Mouse (Mus musculus): ENCODE data around the gene Atf5. TPM values are rescaled to one million over a fixed set of nuclear protein-coding genes. Genes with fewer than 3 reads are reported as not detected.

Atf5 gene
- polyA plus RNA-seq (2017; shearing (Covaris generic)): 0.42 TPM

DNA sequence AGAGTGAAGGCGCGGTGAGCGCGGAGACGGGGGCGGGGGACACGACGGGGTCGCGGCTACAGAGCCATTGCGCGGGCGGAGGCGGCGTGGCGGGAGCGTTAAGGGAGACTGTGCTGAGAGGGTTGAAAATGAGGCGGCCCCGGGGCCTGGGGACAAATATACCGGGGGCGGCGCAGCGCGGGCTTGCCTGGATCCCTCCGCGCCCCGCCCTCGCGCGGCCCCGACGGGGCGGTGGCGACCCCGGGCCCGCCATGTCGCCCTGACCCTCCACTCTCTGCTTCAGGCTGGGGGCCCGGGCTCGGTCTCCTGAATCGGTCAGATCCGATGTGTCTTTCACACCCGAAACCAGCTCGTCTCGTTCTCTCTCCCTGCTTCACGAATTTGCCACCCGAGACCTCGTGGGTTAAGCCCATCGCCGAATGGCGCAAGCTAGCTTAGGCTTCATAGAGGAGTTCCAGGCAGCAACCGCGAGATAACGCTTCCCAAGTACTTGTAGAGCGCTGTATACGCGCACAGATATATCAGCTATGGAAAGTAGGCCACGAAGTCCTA lies at the start of gene Atf5:
Atf5 (minus strand) TSS at position 189 of the 552 bp plus-strand sequence.

DNA sequence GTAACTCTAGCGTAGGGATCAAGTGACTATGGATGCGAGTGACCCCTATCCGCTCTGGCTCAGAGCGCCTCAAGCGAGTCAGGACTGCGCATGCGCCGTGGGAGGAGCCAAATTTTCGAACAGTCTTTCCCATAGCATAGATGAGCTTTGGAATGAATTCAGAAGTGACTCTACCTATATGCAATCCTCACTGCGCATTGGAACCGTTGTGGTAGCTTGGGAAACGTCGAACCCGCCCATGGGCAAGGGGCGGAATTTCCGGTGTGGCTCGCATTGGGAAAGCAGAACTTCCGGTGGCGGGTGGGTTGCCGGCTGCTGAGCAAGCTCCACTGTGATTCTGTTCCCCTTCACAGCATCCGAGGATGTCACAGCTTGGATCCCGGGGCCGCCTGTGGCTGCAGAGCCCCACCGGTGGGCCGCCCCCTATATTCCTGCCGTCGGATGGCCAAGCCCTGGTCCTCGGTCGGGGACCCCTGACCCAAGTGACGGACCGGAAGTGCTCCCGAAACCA lies 40.6 kb upstream of the Atf5 start, which contains the start of gene Pnkp:
Pnkp (plus strand) TSS at position 98 of the 511 bp plus-strand sequence.

DNA sequence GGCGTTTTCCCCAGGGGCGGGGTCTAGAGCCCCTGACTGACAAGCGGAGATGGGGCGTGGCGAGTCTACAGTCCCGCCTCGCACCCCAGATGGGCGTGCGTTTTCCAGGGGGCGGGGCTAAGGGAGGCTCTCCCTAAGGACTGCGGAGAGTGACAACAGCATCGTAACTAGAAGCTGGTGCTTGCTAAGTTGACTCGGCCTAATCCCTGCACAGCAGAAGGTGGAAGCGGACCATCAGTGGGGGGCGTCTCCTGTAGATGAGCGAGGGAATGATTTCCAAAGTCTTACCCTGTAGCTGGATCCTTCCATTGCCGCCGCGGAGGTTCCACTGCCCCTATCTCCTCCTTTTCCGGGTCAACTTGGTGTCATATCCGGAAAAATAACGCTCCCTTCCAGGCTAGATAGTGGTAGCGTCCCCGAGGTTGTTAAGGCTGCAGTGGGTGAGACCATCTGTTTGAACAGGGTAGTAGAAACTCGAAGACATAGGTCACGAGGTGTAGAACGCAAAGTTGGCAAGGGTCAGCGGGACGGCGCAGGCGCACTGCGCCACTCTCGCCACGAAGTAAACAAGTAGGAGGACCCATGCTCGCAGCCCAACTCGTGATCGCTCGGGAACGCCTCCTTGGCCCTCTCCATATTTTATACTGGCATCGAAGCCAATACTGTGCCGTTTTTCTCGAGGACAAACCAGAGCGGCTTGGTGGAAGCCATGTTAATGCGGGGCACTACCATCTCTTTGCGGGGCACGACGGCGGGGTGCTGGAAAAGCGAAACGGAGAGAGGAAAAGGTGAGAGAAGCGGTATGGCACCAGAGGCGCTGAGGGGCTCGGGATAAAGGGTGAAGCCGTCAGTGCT lies 32.3 kb upstream of the Atf5 start, which contains the start of the genes Akt1s1 and Tbc1d17:
Akt1s1 (plus strand) TSS at position 431 of the 855 bp plus-strand sequence.
Tbc1d17 (minus strand) TSS at position 519 of the 855 bp plus-strand sequence.

DNA sequence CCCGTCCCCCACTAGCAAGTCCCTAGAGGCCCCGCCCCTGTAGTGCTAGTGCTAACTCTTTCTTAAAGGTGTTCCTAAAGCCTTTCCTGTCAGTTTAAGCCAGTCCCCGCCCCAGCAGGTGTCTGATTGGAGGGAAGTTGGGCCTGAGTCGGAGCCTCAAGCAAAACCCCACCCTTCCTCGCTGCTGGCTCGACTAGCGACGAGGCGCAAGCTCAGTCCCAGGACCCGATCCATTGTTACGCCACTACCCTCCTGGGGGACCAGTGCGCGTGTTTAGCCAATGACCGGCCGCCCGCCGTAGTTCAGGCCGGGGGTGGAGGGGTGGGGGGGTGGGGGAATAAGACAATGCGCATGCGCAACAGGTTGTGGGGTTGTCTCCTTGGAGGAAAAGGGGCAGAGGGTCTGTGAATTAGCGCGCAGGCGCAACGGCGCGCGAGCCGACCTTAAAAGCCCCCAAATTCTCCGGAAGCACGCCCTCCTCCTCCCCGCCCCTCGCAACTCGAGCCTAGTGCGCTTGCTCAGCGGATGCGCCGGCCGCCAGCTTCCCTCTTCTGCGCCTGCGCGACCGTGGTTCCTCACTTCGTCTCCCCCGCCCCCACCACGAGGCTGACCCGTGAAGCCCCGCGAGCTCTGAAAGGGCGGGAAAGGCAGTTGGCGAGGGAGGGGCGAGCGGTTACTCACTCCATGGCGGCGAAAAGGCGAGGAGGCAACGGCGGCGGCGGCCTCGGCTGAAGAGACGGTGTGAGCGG lies 563 bp downstream of the Atf5 start, which contains the start of the genes Nup62 and Il4i1:
Nup62 (plus strand) TSS at position 368 of the 749 bp plus-strand sequence.
Il4i1 (plus strand) TSS at position 667 of the 749 bp plus-strand sequence.

Other genes with a start within 250 kb of the Atf5 start
- 2.2 TPM for gene Napsa, start 244.3 kb downstream of the Atf5 start, polyA plus RNA-seq (2017; shearing (Covaris generic))
- gene Kcnc3, start 226.0 kb downstream of the Atf5 start, polyA plus RNA-seq (2017; shearing (Covaris generic)): not detected
- gene Myh14, start 145.8 kb downstream of the Atf5 start, polyA plus RNA-seq (2017; shearing (Covaris generic)): not detected
- not detected for gene Izumo2, start 107.9 kb downstream of the Atf5 start, polyA plus RNA-seq (2017; shearing (Covaris generic))
- 111 TPM for gene Vrk3, start 68.2 kb downstream of the Atf5 start, polyA plus RNA-seq (2017; shearing (Covaris generic))
- gene Zfp473, start 65.6 kb downstream of the Atf5 start, polyA plus RNA-seq (2017; shearing (Covaris generic)): 0.57 TPM
- gene Nup62, start 570 bp downstream of the Atf5 start, polyA plus RNA-seq (2017; shearing (Covaris generic)): 61.7 TPM
- 2.9 TPM for gene Il4i1, start 271 bp downstream of the Atf5 start, polyA plus RNA-seq (2017; shearing (Covaris generic))
- gene Akt1s1, start 32.3 kb upstream of the Atf5 start, polyA plus RNA-seq (2017; shearing (Covaris generic)): 17.3 TPM
- gene Tbc1d17, start 32.4 kb upstream of the Atf5 start, polyA plus RNA-seq (2017; shearing (Covaris generic)): 97.4 TPM
- 93.3 TPM for gene Pnkp, start 40.5 kb upstream of the Atf5 start, polyA plus RNA-seq (2017; shearing (Covaris generic))
- 9.7 TPM for gene Ptov1, start 53.1 kb upstream of the Atf5 start, polyA plus RNA-seq (2017; shearing (Covaris generic))
- 40.3 TPM for gene Med25, start 76.1 kb upstream of the Atf5 start, polyA plus RNA-seq (2017; shearing (Covaris generic))
- gene Fuz, start 79.4 kb upstream of the Atf5 start, polyA plus RNA-seq (2017; shearing (Covaris generic)): 48.2 TPM
- 33.7 TPM for gene Ap2a1, start 112.8 kb upstream of the Atf5 start, polyA plus RNA-seq (2017; shearing (Covaris generic))
- gene Tsks, start 126.5 kb upstream of the Atf5 start, polyA plus RNA-seq (2017; shearing (Covaris generic)): not detected
- gene Cpt1c, start 158.2 kb upstream of the Atf5 start, polyA plus RNA-seq (2017; shearing (Covaris generic)): 0.42 TPM
- gene Prmt1, start 169.9 kb upstream of the Atf5 start, polyA plus RNA-seq (2017; shearing (Covaris generic)): 182 TPM
- 257 TPM for gene Irf3, start 181.0 kb upstream of the Atf5 start, polyA plus RNA-seq (2017; shearing (Covaris generic))
- gene Bcl2l12, start 182.1 kb upstream of the Atf5 start, polyA plus RNA-seq (2017; shearing (Covaris generic)): 32.8 TPM
- 30.0 TPM for gene Scaf1, start 199.7 kb upstream of the Atf5 start, polyA plus RNA-seq (2017; shearing (Covaris generic))
- gene Rras, start 201.3 kb upstream of the Atf5 start, polyA plus RNA-seq (2017; shearing (Covaris generic)): 8.7 TPM
- 4.7 TPM for gene Prr12, start 236.2 kb upstream of the Atf5 start, polyA plus RNA-seq (2017; shearing (Covaris generic))
- 126 TPM for gene Nosip, start 245.8 kb upstream of the Atf5 start, polyA plus RNA-seq (2017; shearing (Covaris generic))
- 3.9 TPM for gene Prrg2, start 246.0 kb upstream of the Atf5 start, polyA plus RNA-seq (2017; shearing (Covaris generic))